Mouse (Mus musculus) ovary, postnatal 36 days (tissue): Measurements from ENCODE around the gene Slc26a5.

ENCODE experiments used
- DNase-seq: peaks from one replicate; pipeline ENCODE4 v3.0.0; 2022; ENCODE audit warnings: low spot score, mixed read lengths

Gene Slc26a5

GRCm38 (mm10) chr5:21865346-21866107, at the start of gene Slc26a5:
Gene Slc26a5 (minus strand): TSS chr5:21865604.
- DNase-seq, result peak; percentile 6

- peak; percentile 15 for DNase-seq
These were observed 49.4 kb upstream of the Slc26a5 start for GRCm38 (mm10) chr5:21914776-21915175.

- no peak for DNase-seq
These were observed 47.6 kb upstream of the Slc26a5 start for GRCm38 (mm10) chr5:21912835-21913530.

GRCm38 (mm10) chr5:21910726-21911125, 45.3 kb upstream of the Slc26a5 start:
- DNase-seq, result no peak

- DNase-seq, result no peak
These were observed 44.3 kb upstream of the Slc26a5 start for GRCm38 (mm10) chr5:21909713-21910112.

GRCm38 (mm10) chr5:21901411-21901810, 36.0 kb upstream of the Slc26a5 start:
- no peak for DNase-seq

GRCm38 (mm10) chr5:21900891-21901290, 35.5 kb upstream of the Slc26a5 start:
- DNase-seq, result no peak

GRCm38 (mm10) chr5:21898875-21899274, 33.5 kb upstream of the Slc26a5 start:
- DNase-seq, result no peak

- no peak for DNase-seq
These were observed 31.2 kb upstream of the Slc26a5 start for GRCm38 (mm10) chr5:21896586-21896985.

- DNase-seq, result no peak
These were observed 28.8 kb upstream of the Slc26a5 start for GRCm38 (mm10) chr5:21894168-21894567.

- no peak for DNase-seq
These were observed 1.3 kb upstream of the Slc26a5 start for GRCm38 (mm10) chr5:21866750-21867149.

- no peak for DNase-seq
These were observed 908 bp upstream of the Slc26a5 start for GRCm38 (mm10) chr5:21866311-21866712.

- DNase-seq, result no peak
These were observed 6.8 kb downstream of the Slc26a5 start for GRCm38 (mm10) chr5:21858653-21859052.

- DNase-seq, result no peak
These were observed 13.6 kb downstream of the Slc26a5 start for GRCm38 (mm10) chr5:21851679-21852340.

GRCm38 (mm10) chr5:21847438-21847837, 18.0 kb downstream of the Slc26a5 start:
- DNase-seq, result no peak

GRCm38 (mm10) chr5:21846616-21847290, 18.7 kb downstream of the Slc26a5 start:
- no peak for DNase-seq

- no peak for DNase-seq
These were observed 20.7 kb downstream of the Slc26a5 start for GRCm38 (mm10) chr5:21844676-21845075.

- no peak for DNase-seq
These were observed 33.6 kb downstream of the Slc26a5 start for GRCm38 (mm10) chr5:21831761-21832160.

- DNase-seq, result no peak
These were observed 36.5 kb downstream of the Slc26a5 start for GRCm38 (mm10) chr5:21828855-21829254.

GRCm38 (mm10) chr5:21827643-21828042, 37.8 kb downstream of the Slc26a5 start:
- DNase-seq, result no peak

GRCm38 (mm10) chr5:21826370-21826769, 39.0 kb downstream of the Slc26a5 start:
- DNase-seq, result no peak

- peak; percentile 10 for DNase-seq
These were observed 51.4 kb downstream of the Slc26a5 start for GRCm38 (mm10) chr5:21813994-21814393.
